ENCODE assay signal across 8 mouse cellular contexts in the genomic region with DNA sequence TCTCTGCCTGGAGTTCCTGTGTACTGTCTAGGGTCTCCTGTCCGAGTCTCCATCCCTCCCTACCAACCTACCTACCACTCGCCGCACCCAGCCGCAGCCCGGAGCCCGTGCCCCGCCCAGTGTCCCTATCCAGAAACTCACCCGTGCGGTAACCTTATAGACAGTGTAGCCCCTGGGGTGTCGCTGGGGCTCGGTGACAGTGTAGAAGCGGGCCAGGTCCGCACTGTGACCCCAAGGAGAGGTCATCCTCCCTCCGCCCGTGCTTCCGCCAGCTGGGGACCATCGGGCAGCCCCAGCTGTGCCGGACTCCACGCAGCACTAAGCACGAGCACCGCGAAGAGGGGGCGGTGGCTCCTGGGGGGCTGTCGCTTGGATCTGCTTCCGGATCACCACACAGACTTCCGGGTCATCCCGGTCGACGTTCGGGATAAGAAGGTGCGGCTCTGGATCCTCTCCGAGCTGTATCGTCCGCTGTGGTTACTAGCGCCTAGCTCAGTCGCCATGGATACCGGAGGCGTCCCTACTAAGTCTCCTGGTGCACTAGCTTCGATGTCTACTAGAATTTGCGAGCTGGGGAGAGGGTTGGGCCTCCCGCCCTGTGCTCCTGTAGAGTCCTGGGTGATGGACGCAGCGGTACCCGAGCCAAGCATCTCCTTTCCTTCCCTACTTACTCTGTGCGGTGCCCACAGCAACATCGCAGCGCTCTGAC. TPM values are rescaled to one million over a fixed set of nuclear protein-coding genes. Genes with fewer than 3 reads are reported as not detected.
DNase-seq lines count a peak whose midpoint lies in the region; ATAC-seq and TF ChIP-seq lines count a peak whose summit lies in the region.

A gene (minus strand): TSS at position 356 of the 709 bp plus-strand sequence.

- H3K9ac ChIP-seq in embryonic facial prominence, embryonic 15.5 days, result peak within 1 kb of the TSS; percentile 81
- peak within 1 kb of the TSS; percentile 69 for H3K9ac ChIP-seq in kidney, embryonic 14.5 days (ENCODE audit: low read depth, low read length)
- H3K9ac ChIP-seq in limb, embryonic 15.5 days, result peak within 1 kb of the TSS; percentile 87
- H3K9ac ChIP-seq in midbrain, postnatal 0 days (replicated peaks; ENCODE audit: low read length, poor library complexity, severe bottlenecking), result peak within 1 kb of the TSS; percentile 89

- no peak for TF ChIP-seq CTCF in bone marrow, adult 2 months (IDR thresholded peaks at IDR 0.05; ENCODE audit: control insufficient read depth, insufficient read depth, low read length)
- no peak for TF ChIP-seq CTCF in midbrain, postnatal 0 days (IDR thresholded peaks at IDR 0.05)

- H3K4me1 ChIP-seq in bone marrow, adult 2 months (ENCODE audit: control insufficient read depth, insufficient read depth, low read length), result peaks cover 4% of the 10 kb centered on the region
- H3K4me1 ChIP-seq in embryonic facial prominence, embryonic 15.5 days, result peaks cover 11% of the 10 kb centered on the region
- H3K4me1 ChIP-seq in kidney, embryonic 14.5 days (ENCODE audit: control insufficient read depth, insufficient read depth, low read length), result 0 out of 2 replicates have a peak, but pooled peaks cover 4% of the 10 kb centered on the region
- H3K4me1 ChIP-seq in limb, embryonic 15.5 days, result peaks cover 17% of the 10 kb centered on the region
- peaks cover 5% of the 10 kb centered on the region; the same call in 1 of the 2 replicates for H3K4me1 ChIP-seq in midbrain, postnatal 0 days (ENCODE audit: insufficient read depth, low read length)

- peak; percentile 12; the same call in 1 of the 2 replicates for TF ChIP-seq POLR2A in bone marrow, adult 2 months (IDR thresholded peaks at IDR 0.05; ENCODE audit: borderline replicate concordance, control insufficient read depth, low read depth, low read length)

- H3K4me2 ChIP-seq in embryonic facial prominence, embryonic 15.5 days (replicated peaks), result peak within 1 kb of the TSS; percentile 88
- peak within 1 kb of the TSS; percentile 79 for H3K4me2 ChIP-seq in kidney, embryonic 14.5 days (replicated peaks; ENCODE audit: low read depth, low read length)
- peak within 1 kb of the TSS; percentile 79 for H3K4me2 ChIP-seq in limb, embryonic 15.5 days
- peak within 1 kb of the TSS; percentile 83 for H3K4me2 ChIP-seq in midbrain, postnatal 0 days (ENCODE audit: low read depth, low read length, poor library complexity, severe bottlenecking)

- WGBS in bone marrow, adult 2 months, result 1% methylated on average over 47 of the region's 47 CpGs
- WGBS in embryonic facial prominence, embryonic 15.5 days, result under 1% methylated on average over 47 of the region's 47 CpGs
- under 1% methylated on average over 47 of the region's 47 CpGs for WGBS in kidney, embryonic 14.5 days
- WGBS in limb, embryonic 15.5 days, result under 1% methylated on average over 47 of the region's 47 CpGs
- WGBS in midbrain, postnatal 0 days, result under 1% methylated on average over 47 of the region's 47 CpGs

- ATAC-seq in embryonic facial prominence, embryonic 15.5 days (ENCODE audit: insufficient number of reproducible peaks, low FRiP score, low TSS enrichment, low read depth), result peak; percentile 86
- ATAC-seq in kidney, embryonic 14.5 days (ENCODE audit: low FRiP score, low TSS enrichment), result peak; percentile 95
- peak; percentile 73 for ATAC-seq in limb, embryonic 15.5 days (ENCODE audit: insufficient number of reproducible peaks, low FRiP score, low TSS enrichment, low read depth)
- ATAC-seq in midbrain, postnatal 0 days (ENCODE audit: low FRiP score), result peak; percentile 94

- H3K27me3 ChIP-seq in embryonic facial prominence, embryonic 15.5 days, result no peaks in the 10 kb centered on the region
- no peaks in the 10 kb centered on the region for H3K27me3 ChIP-seq in kidney, embryonic 14.5 days (ENCODE audit: control insufficient read depth, insufficient read depth, low read length)
- H3K27me3 ChIP-seq in limb, embryonic 15.5 days, result no peaks in the 10 kb centered on the region
- H3K27me3 ChIP-seq in midbrain, postnatal 0 days (ENCODE audit: insufficient read depth, low read length), result no peaks in the 10 kb centered on the region

- peak within 1 kb of the TSS; percentile 42 for H3K27ac ChIP-seq in bone marrow, adult 2 months (ENCODE audit: control insufficient read depth, insufficient read depth, low read depth, low read length, poor library complexity)
- H3K27ac ChIP-seq in embryonic facial prominence, embryonic 15.5 days (replicated peaks), result peak within 1 kb of the TSS; percentile 58
- H3K27ac ChIP-seq in kidney, embryonic 14.5 days (ENCODE audit: low read depth, low read length), result no peak within 1 kb of the TSS
- H3K27ac ChIP-seq in limb, embryonic 15.5 days, result 0 out of 2 replicates have a peak within 1 kb of the TSS, but pooled peaks have one; percentile 34
- H3K27ac ChIP-seq in midbrain, postnatal 0 days (ENCODE audit: low read depth, low read length), result peak within 1 kb of the TSS; percentile 81

- no peaks in the 10 kb centered on the region for H3K36me3 ChIP-seq in embryonic facial prominence, embryonic 15.5 days
- H3K36me3 ChIP-seq in kidney, embryonic 14.5 days (ENCODE audit: control insufficient read depth, insufficient read depth, low read length), result no peaks in the 10 kb centered on the region
- H3K36me3 ChIP-seq in limb, embryonic 15.5 days, result 0 out of 2 replicates have a peak, but pooled peaks cover 2% of the 10 kb centered on the region
- H3K36me3 ChIP-seq in midbrain, postnatal 0 days (ENCODE audit: insufficient read depth, low read length), result no peaks in the 10 kb centered on the region

- peak; percentile 85 for DNase-seq in A20 (ENCODE audit: low read depth, low spot score)
- peak; percentile 78 to 80 for DNase-seq in heart, adult 9 months (ENCODE audit: low spot score in 2 of 2)
- DNase-seq in midbrain, postnatal 0 days (ENCODE audit: low spot score), result peak; percentile 90
- DNase-seq in spleen, postnatal 14 days (ENCODE audit: low spot score in 2 of 2), result peak; percentile 25 to 43

- no peaks in the 10 kb centered on the region for H3K9me3 ChIP-seq in embryonic facial prominence, embryonic 15.5 days (replicated peaks)
- H3K9me3 ChIP-seq in kidney, embryonic 14.5 days (ENCODE audit: control insufficient read depth, low read length), result no peaks in the 10 kb centered on the region
- no peaks in the 10 kb centered on the region for H3K9me3 ChIP-seq in limb, embryonic 15.5 days
- no peaks in the 10 kb centered on the region for H3K9me3 ChIP-seq in midbrain, postnatal 0 days (ENCODE audit: low read length)

- peak within 1 kb of the TSS; percentile 73 for H3K4me3 ChIP-seq in bone marrow, adult 2 months (replicated peaks; ENCODE audit: control insufficient read depth, low read depth, low read length)
- H3K4me3 ChIP-seq in embryonic facial prominence, embryonic 15.5 days (replicated peaks), result peak within 1 kb of the TSS; percentile 92
- peak within 1 kb of the TSS; percentile 68 for H3K4me3 ChIP-seq in kidney, embryonic 14.5 days (ENCODE audit: low read length)
- peak within 1 kb of the TSS; percentile 84 for H3K4me3 ChIP-seq in limb, embryonic 15.5 days
- H3K4me3 ChIP-seq in midbrain, postnatal 0 days (ENCODE audit: low read depth, low read length), result peak within 1 kb of the TSS; percentile 92

RNA-seq across cellular contexts. Expression of the gene that starts here (rescaled TPM):
- polyA plus RNA-seq in bone marrow, adult 2 months (2011; ENCODE audit: insufficient read depth, insufficient read length, low replicate concordance, missing spikeins), result 4.9 and 8.9 TPM in 2 replicates
- 15.2 and 16.2 TPM in 2 replicates for polyA plus RNA-seq in embryonic facial prominence, embryonic 15.5 days (2015; fragmentation: Nextera tagmentation; extraction: Ambion mirVana)
- polyA plus RNA-seq in kidney, embryonic 14.5 days (2014; fragmentation: Nextera tagmentation; extraction: Ambion mirVana), result 6.7 and 13.6 TPM in 2 replicates
- polyA plus RNA-seq in limb, embryonic 15.5 days (2015; fragmentation: Nextera tagmentation; extraction: Ambion mirVana), result 14.8 and 16.1 TPM in 2 replicates
- 44.7 and 47.9 TPM in 2 replicates for total RNA-seq in midbrain, postnatal 0 days (2014; rRNA removed)
- 26.9 and 28.6 TPM in 2 replicates for polyA plus RNA-seq in midbrain, postnatal 0 days (2015; fragmentation: Nextera tagmentation; extraction: Ambion mirVana)

Comparison
In these comparisons a context has a peak if more than half of its experiments do, and no peak if none do; other contexts are left out.
1. DNase-seq: peak in every context shown above with its lines; median percentile 90 in midbrain, postnatal 0 days; 85 in A20; 79 in heart, adult 9 months; 34 in spleen, postnatal 14 days.